Mouse (Mus musculus) hindbrain, embryonic 15.5 days (tissue): ENCODE data around the gene Gpr183. TPM values are rescaled to one million over a fixed set of nuclear protein-coding genes. Genes with fewer than 3 reads are reported as not detected.

Source experiments
- ATAC-seq: fragments of 200-750 bp; cut with Nextera tagmentation; 2 replicates; pipeline ENCODE4 v1.8.0; 2017; ENCODE audit warnings: low read depth, moderate number of reproducible peaks, moderate TSS enrichment; ENCODE audit not compliant: low FRiP score
- H3K27ac ChIP-seq: fragments of 300-500 bp; sonication (generic); replicated peaks from 2 replicates; pipeline ENCODE4 v1.5.1; 2015; ENCODE audit warnings: mild to moderate bottlenecking, inconsistent platforms
- H3K27me3 ChIP-seq: fragments of 300-500 bp; sonication (generic); 2 replicates; pipeline ENCODE4 v1.6.1; 2015; ENCODE audit warnings: control low read depth, inconsistent platforms
- H3K36me3 ChIP-seq: fragments of 300-500 bp; sonication (generic); 2 replicates; pipeline ENCODE4 v1.6.1; 2015; ENCODE audit warnings: control low read depth, inconsistent platforms
- H3K4me1 ChIP-seq: fragments of 300-500 bp; sonication (generic); replicated peaks from 2 replicates; pipeline ENCODE4 v1.6.1; 2015; ENCODE audit warnings: control low read depth, inconsistent platforms
- H3K4me2 ChIP-seq: fragments of 300-500 bp; sonication (generic); 2 replicates; pipeline ENCODE4 v1.6.1; 2015; ENCODE audit warnings: moderate library complexity, mild to moderate bottlenecking, inconsistent platforms
- H3K4me3 ChIP-seq: fragments of 300-500 bp; sonication (generic); 2 replicates; pipeline ENCODE4 v1.5.1; 2015; ENCODE audit warnings: mild to moderate bottlenecking, inconsistent platforms
- H3K9ac ChIP-seq: fragments of 300-500 bp; sonication (generic); 2 replicates; pipeline ENCODE4 v1.6.1; 2015; ENCODE audit warnings: inconsistent platforms
- H3K9me3 ChIP-seq: fragments of 300-500 bp; sonication (generic); 2 replicates; pipeline ENCODE4 v1.6.1; 2016; ENCODE audit warnings: control low read depth, inconsistent platforms
- WGBS: fragments of 180-500 bp; shearing (Covaris S2); methylation state at CpG from one replicate; pipeline ENCODE4 v1.1.7; 2015; 5-methylcytosine and 5-hydroxymethylcytosine counted together
- polyA plus RNA-seq: library from polyadenylated mRNA; unstranded; fragments of >200 nt; fragmentation: Nextera tagmentation; extraction: Ambion mirVana; gene quantifications from 2 replicates; pipeline ENCODE4 v1.2.1, GENCODE M21; 2015

Gene Gpr183
- 0.73 and 1.1 TPM in 2 replicates for polyA plus RNA-seq

GRCm38 (mm10) chr14:121964990-121965389 is at the start of gene Gpr183:
Gene Gpr183, minus strand, starts transcription at chr14:121965195.
- no peak within 1 kb of the TSS for H3K4me2 ChIP-seq
- no peaks in the 10 kb centered on the region for H3K36me3 ChIP-seq
- H3K27ac ChIP-seq = no peak within 1 kb of the TSS; the same call in 1 of the 2 replicates
- peaks cover 10% of the 10 kb centered on the region for H3K4me1 ChIP-seq
- no peaks in the 10 kb centered on the region for H3K9me3 ChIP-seq
- H3K9ac ChIP-seq = no peak within 1 kb of the TSS
- H3K4me3 ChIP-seq = no peak within 1 kb of the TSS
- H3K27me3 ChIP-seq = no peaks in the 10 kb centered on the region
- ATAC-seq = no peak
- 65% methylated on average over 6 of the region's 6 CpGs for WGBS

DNA sequence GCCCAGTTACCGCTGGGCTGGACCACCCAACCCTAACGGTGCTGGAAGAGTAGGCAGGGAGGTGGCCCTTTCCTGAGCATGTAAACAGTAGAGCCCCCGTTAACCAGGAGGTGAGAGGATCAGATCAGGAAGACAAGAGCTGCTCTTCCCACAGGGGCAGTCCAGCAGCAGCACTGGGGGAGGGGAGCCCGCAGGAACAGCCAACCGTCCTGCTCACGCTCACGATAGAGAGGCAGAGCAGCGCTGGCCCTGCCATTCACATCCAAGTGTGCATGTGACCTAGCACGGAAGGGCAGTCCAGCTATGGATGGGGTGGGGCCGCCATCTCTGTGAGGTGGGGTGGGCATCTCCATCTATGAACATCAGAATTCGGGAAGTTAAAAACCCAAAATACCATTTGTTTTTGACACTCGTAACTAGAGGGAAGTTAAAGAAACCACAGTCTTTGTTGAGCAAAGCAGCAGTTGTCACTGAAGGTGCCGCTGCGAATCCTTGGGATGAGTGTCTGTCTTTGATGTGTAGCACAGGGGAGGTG is 48.5 kb upstream of the Gpr183 start:
- ATAC-seq = no peak
- Histone ChIP-seq H3K4me1 (no peaks in the 10 kb centered on the region), H3K27me3 (no peaks in the 10 kb centered on the region), H3K27ac (no peak overlapping the region), H3K4me2 (no peak overlapping the region), H3K9me3 (no peaks in the 10 kb centered on the region), H3K9ac (no peak overlapping the region), H3K4me3 (no peak overlapping the region), H3K36me3 (peaks cover 9% of the 10 kb centered on the region)
- 87% methylated on average over 14 of the region's 14 CpGs for WGBS

GRCm38 (mm10) chr14:122012814-122013213 is 47.8 kb upstream of the Gpr183 start:
- WGBS = 82% methylated on average over 13 of the region's 13 CpGs
- Histone ChIP-seq H3K4me1 (no peaks in the 10 kb centered on the region), H3K36me3 (peaks cover 9% of the 10 kb centered on the region), H3K27ac (no peak overlapping the region), H3K4me2 (no peak overlapping the region), H3K9me3 (no peaks in the 10 kb centered on the region), H3K27me3 (no peaks in the 10 kb centered on the region), H3K4me3 (no peak overlapping the region), H3K9ac (no peak overlapping the region)
- no peak for ATAC-seq

DNA sequence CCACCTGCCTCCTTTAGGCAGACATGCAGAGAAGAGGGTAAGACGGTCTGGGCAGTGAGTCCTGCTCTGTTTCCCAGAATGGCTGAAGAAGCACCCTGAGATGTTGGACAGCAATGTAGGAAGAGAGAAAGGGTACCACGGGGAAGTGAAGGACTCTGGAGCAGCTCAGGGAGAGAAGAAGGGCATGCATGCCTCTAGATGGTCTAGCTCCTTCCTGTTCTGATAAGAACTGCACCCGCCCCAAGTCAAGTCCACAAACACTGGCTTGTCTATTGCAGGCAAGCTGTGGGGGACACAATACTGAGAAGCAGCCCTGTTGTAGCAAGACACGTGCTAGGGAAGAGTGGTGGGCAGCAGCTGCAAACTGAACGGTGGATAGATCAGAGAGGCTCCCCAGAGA is 47.2 kb upstream of the Gpr183 start:
- H3K4me2 ChIP-seq = no peak overlapping the region
- no peak for ATAC-seq
- H3K27me3 ChIP-seq = no peaks in the 10 kb centered on the region
- no peak overlapping the region for H3K9ac ChIP-seq
- H3K36me3 ChIP-seq = peaks cover 9% of the 10 kb centered on the region
- no peaks in the 10 kb centered on the region for H3K4me1 ChIP-seq
- H3K4me3 ChIP-seq = no peak overlapping the region
- no peak overlapping the region for H3K27ac ChIP-seq
- WGBS = 82% methylated on average over 5 of the region's 5 CpGs
- no peaks in the 10 kb centered on the region for H3K9me3 ChIP-seq

DNA sequence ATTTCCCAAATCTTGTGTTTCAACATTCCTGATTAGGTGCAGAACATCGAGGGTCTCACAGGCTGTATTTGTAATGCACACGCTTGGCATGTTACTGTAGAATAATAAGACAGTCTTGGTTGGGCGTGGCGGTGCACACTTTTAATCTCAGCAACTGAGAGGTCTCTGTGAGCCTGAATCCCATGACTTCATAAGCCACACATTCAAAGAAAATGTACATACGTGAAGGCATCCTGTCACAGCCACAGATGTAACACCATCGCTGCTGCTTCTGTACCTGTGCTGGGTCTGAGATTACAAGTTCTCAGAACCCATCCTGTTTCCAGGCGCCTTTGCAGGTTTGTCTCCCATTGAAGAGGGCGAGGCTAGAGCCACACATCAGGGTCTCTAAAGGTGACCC is 46.8 kb upstream of the Gpr183 start:
- H3K4me1 ChIP-seq = no peaks in the 10 kb centered on the region
- no peaks in the 10 kb centered on the region for H3K9me3 ChIP-seq
- no peak for ATAC-seq
- peaks cover 9% of the 10 kb centered on the region for H3K36me3 ChIP-seq
- 96% methylated on average over 8 of the region's 8 CpGs for WGBS
- H3K27ac ChIP-seq = no peak overlapping the region
- no peak overlapping the region for H3K4me2 ChIP-seq
- no peaks in the 10 kb centered on the region for H3K27me3 ChIP-seq
- H3K9ac ChIP-seq = no peak overlapping the region
- no peak overlapping the region for H3K4me3 ChIP-seq

GRCm38 (mm10) chr14:122010301-122010700 is 45.3 kb upstream of the Gpr183 start:
- Histone ChIP-seq H3K9me3 (no peaks in the 10 kb centered on the region), H3K9ac (no peak overlapping the region), H3K36me3 (peaks cover 9% of the 10 kb centered on the region), H3K4me1 (no peaks in the 10 kb centered on the region), H3K4me2 (no peak overlapping the region), H3K4me3 (no peak overlapping the region), H3K27ac (0 out of 2 replicates have a peak overlapping the region, but pooled peaks have one; percentile 35), H3K27me3 (no peaks in the 10 kb centered on the region)
- ATAC-seq = no peak
- 81% methylated on average over 7 of the region's 7 CpGs for WGBS

DNA sequence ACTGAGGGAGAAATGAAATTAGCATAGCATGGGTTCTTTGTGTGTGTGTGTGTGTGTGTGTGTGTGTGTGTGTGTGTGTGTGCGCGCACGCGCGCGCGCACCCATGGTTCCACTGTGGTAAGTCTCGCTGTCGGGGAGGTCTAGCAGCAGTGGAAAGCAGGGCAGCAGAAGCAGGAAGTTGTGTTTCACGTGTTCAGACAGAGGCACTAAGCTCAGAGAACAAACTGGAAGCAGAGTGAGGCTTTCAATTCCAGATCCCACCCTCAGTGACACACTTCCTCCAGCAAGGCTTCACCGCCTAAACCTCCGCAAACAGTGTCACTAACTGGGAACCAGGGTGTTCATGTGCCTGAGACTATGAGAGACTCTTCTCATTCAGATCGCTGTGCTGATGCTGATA is 44.5 kb upstream of the Gpr183 start:
- Histone ChIP-seq H3K9ac (no peak overlapping the region), H3K36me3 (peaks cover 9% of the 10 kb centered on the region), H3K9me3 (no peaks in the 10 kb centered on the region), H3K27me3 (no peaks in the 10 kb centered on the region), H3K4me2 (no peak overlapping the region), H3K27ac (no peak overlapping the region), H3K4me1 (no peaks in the 10 kb centered on the region), H3K4me3 (no peak overlapping the region)
- no peak for ATAC-seq
- 96% methylated on average over 13 of the region's 13 CpGs for WGBS

GRCm38 (mm10) chr14:122008261-122008660 is 43.3 kb upstream of the Gpr183 start:
- no peak overlapping the region for H3K4me2 ChIP-seq
- ATAC-seq = no peak
- no peaks in the 10 kb centered on the region for H3K27me3 ChIP-seq
- H3K9me3 ChIP-seq = no peaks in the 10 kb centered on the region
- H3K4me3 ChIP-seq = no peak overlapping the region
- H3K9ac ChIP-seq = no peak overlapping the region
- 92% methylated on average over 4 of the region's 4 CpGs for WGBS
- H3K36me3 ChIP-seq = peaks cover 9% of the 10 kb centered on the region
- H3K4me1 ChIP-seq = no peaks in the 10 kb centered on the region
- no peak overlapping the region for H3K27ac ChIP-seq

- H3K4me1 ChIP-seq = no peaks in the 10 kb centered on the region
- no peak overlapping the region for H3K4me3 ChIP-seq
- H3K36me3 ChIP-seq = no peaks in the 10 kb centered on the region; the same call in 1 of the 2 replicates
- no peak overlapping the region for H3K4me2 ChIP-seq
- H3K27ac ChIP-seq = no peak overlapping the region
- no peaks in the 10 kb centered on the region for H3K27me3 ChIP-seq
- no peaks in the 10 kb centered on the region for H3K9me3 ChIP-seq
- no peak overlapping the region for H3K9ac ChIP-seq
- ATAC-seq = no peak
Measured at GRCm38 (mm10) chr14:122003812-122004211, 38.8 kb upstream of the Gpr183 start.

GRCm38 (mm10) chr14:122002224-122002623 is 37.2 kb upstream of the Gpr183 start:
- Histone ChIP-seq H3K9me3 (no peaks in the 10 kb centered on the region), H3K4me1 (no peaks in the 10 kb centered on the region), H3K9ac (no peak overlapping the region), H3K4me2 (no peak overlapping the region), H3K4me3 (no peak overlapping the region), H3K27me3 (no peaks in the 10 kb centered on the region), H3K27ac (no peak overlapping the region), H3K36me3 (no peaks in the 10 kb centered on the region)
- no peak for ATAC-seq
- WGBS = 94% methylated on average over 7 of the region's 7 CpGs

GRCm38 (mm10) chr14:122000346-122001105 is 35.5 kb upstream of the Gpr183 start:
- no peaks in the 10 kb centered on the region for H3K4me1 ChIP-seq
- no peak overlapping the region for H3K4me3 ChIP-seq
- no peaks in the 10 kb centered on the region for H3K9me3 ChIP-seq
- peak overlapping the region; percentile 25; the same call in 1 of the 2 replicates for H3K27ac ChIP-seq
- WGBS = 93% methylated on average over 17 of the region's 17 CpGs
- H3K36me3 ChIP-seq = no peaks in the 10 kb centered on the region
- no peak for ATAC-seq
- no peak overlapping the region for H3K9ac ChIP-seq
- no peak overlapping the region for H3K4me2 ChIP-seq
- H3K27me3 ChIP-seq = no peaks in the 10 kb centered on the region

- H3K27me3 ChIP-seq = no peaks in the 10 kb centered on the region
- no peak for ATAC-seq
- H3K4me3 ChIP-seq = no peak overlapping the region
- no peaks in the 10 kb centered on the region for H3K4me1 ChIP-seq
- peaks cover 6% of the 10 kb centered on the region; the same call in 1 of the 2 replicates for H3K36me3 ChIP-seq
- H3K9me3 ChIP-seq = no peaks in the 10 kb centered on the region
- no peak overlapping the region for H3K4me2 ChIP-seq
- WGBS = 85% methylated on average over 8 of the region's 8 CpGs
- no peak overlapping the region for H3K27ac ChIP-seq
- H3K9ac ChIP-seq = no peak overlapping the region
Measured at GRCm38 (mm10) chr14:121999455-121999854, 34.5 kb upstream of the Gpr183 start.
